Mouse (Mus musculus): ENCODE measurements around the gene Ikzf2.
A peak's percentile ranks its signal among the peaks of the same experiment; 100 is the strongest.

The Ikzf2 gene

DNA sequence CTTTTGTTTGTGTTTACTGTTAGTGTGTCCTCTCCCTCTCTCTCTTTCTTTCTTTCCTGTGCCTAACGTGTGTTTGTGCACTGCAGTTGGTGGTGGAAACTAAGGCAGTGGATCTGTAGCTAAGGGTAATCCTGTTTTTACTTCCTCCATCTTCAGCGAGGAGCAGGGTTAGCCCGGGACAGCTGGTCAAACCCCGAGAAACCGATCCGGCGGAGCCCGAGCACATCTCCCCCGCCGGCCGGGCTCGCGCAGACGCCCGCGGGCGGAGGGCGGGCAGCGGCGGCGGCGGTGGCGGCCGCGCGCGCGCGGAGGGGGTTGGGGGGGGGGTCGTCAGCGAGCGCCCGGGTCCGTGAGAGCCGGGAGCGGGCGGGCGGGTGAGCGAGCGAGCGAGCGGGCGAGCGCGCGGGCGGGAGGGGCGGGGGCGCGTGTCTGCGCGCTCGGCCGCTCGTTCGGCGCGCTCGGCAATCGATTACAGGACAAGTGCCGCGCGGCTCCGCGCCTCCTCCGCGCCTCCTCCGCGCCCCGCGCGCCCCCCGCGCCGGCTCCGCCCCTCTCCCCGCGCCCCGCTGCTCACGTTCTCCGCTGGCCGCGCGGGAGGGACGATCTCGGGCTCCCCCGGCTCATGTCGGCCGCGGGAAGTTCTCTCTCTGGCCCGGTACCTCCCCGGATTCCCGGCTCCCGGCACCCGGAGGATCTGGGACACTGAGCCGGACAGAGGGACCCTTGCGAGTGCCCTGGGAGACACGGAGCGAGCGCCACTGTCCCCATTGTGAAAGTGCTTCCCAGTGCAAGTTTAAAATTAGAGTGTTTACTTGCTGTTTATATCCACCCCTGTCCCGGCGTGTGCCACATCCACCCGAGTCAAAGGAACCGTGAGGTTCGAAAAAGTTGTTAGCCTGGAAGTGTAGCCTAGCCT lies at the start of gene Ikzf2:
Gene Ikzf2, minus strand, starts transcription at position 170 of the 916 bp plus-strand sequence.
- DNase-seq = peak; percentile 12 to 44

DNA sequence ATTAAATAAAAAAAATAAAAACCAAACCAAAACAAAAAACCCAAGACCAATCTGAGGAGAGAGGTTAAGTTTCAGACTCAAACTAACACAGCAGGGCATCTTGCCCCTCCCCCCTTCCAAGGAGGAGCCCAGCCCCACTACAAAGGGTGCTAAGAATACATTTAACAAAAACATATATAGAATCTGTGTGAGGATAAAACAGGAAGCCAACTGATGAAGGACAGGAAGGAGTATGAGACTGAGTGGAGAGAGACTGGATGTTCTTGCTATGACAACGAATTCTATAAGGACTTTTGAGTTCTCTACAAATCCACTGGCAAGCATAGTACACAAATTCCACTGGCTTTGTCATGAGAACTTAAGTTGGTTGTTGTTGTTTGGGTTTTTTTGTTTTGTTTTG lies 42.7 kb upstream of the Ikzf2 start:
- no peak for DNase-seq

DNA sequence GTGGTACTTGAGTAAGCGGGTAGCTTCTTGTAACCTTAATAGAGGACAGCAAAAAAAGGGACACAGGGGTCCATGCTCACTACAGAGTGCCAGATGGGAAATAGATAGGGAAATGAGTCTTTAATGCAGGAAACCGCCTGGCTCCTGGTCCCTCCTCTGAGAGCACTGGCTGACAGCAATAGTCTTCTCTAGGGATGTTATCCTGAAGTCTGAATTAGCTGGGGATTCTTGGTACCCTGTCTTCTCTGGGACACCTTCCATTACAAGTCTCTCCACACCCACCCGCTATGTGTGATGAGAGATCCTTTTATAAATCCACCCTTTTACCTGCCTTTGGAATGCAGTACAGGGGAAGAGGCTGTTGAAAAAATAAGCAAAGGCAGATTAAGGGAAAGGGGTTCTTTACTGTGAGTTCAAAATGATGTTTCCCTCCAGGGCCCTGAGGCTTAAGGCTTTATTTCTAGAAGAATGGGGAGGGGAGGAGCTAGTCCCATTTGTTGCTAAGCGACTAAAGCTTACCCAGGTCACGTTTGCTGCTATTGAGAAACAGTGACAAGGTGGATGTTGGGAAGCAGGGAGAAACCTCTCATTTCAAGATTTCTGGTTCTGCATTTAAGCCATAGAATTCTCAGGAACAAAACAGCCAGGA lies 42.1 kb upstream of the Ikzf2 start:
- no peak for DNase-seq

DNA sequence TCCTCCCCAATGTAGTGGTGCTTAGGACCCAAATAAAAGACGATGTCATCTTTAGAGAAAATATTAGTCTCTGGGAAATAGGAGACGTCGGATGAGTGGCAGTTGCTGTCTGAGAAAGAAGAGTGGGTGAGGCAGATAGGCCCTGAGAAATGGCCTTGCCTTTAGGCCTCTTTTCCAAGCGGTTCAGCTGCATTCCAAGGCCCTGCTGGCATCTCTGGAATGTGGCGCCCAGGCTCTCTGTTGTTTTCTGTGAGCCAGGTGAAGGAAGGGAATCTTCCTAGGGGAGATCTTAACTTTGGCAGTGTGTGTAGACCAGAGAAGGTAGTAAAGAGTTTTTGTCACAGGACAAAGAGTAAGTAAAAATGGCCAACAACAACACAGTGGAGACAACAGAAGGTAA lies 40.9 kb upstream of the Ikzf2 start:
- no peak for DNase-seq

DNA sequence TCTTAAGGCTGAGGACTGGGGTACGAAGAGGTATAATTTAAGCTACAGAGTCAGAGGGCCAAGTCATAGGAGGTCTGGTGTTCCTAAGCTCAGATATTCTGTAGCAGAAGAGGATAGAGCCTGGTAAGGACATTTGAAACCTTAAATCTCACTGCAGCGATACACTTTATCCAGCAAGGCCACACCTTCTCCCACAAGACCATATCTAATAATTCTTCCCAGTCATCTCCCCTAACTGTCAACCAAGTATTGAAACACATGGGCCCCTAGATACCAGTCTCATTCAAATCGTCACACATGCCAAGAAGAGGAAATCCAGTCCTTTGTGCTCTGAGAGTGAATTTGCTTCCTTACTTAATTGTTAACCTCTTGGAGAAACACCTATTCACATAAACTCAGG lies 30.1 kb upstream of the Ikzf2 start:
- no peak for DNase-seq

DNA sequence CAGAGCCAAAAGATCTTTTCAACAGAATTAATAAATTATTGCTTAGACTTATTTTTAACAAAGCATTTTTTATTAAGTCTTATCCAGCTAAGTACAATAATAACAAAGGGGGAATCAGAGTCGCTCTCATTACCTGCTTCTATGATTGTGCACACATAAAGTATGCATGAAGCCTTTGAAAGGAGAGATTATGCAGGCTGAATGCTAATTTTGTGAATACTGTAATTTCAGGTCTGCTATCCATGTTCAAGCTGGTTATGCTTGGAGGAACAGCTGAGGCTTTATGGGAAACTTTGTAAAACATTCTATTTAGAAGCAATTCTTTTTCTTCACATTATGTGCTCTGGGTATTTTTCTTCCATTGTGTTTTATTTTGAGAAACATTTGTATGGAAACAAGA lies 21.5 kb upstream of the Ikzf2 start:
- no peak for DNase-seq

DNA sequence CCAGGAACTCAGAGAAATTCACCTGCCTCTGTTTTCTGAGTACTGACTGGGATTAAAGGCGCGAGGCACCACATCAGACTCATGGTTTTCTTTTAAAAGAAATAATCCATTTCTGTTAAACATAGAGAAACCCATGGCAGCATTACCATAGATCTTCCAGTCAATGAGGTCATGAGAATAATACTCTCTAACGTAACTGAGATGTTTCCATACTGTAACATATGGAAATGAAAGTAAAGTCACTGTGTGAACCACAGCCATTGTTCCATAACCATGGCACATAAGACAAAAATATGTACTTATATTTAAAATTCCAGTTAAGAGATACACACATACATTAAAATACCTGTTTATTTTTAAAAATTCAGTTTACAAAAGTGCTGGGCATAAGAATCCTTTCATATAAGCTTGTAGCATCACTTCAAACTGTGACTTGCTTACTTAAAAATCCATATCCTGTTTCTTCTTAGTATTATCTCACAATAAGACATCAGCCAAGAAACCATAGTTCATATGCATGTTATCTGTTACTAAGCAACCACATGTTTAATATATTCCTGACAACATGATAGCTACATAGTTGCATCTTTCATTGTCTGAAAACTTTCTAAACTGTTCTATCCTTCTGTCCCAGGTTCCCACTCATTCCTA lies 16.6 kb upstream of the Ikzf2 start:
- no peak for DNase-seq

DNA sequence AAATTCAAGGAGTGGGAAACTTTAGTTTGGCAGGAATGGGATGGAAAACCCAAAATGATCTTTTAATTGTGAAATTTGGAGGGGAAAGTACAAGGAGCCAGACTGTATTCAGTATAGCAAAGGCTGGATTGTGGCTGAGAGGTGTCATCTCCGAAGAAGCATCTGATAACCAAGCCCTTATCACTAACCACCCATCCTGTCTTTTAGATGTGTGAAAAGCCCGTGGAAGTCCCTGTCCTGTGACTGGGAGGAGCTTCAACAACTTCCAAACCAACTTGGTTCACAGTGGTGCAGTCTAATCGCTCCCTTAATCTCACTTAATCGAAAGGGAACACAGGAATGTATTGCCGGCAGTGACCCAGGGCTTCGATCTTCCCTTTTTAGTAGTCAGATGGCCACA lies 4.9 kb upstream of the Ikzf2 start:
- no peak for DNase-seq

DNA sequence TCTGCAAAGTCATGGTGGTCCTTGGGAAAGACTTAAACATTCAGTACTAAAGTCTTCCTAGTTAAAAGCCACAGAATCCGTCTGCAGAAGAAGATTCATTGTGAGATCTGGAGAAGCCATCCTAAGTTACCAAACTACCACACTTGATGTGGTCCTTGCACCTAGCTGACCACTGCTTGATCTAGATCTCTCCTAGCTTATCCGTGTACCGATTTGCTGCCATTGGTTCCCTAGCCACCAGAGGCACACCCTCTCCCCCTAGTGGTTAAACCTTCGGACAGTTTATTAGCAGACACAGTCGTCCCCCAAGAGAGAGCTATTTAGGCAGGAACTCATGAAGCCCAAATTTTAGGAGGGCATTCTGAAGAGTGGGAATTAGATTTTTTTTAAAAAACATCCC lies 1.9 kb upstream of the Ikzf2 start:
- DNase-seq = peak in 1 of 2 experiments; percentile 6

DNA sequence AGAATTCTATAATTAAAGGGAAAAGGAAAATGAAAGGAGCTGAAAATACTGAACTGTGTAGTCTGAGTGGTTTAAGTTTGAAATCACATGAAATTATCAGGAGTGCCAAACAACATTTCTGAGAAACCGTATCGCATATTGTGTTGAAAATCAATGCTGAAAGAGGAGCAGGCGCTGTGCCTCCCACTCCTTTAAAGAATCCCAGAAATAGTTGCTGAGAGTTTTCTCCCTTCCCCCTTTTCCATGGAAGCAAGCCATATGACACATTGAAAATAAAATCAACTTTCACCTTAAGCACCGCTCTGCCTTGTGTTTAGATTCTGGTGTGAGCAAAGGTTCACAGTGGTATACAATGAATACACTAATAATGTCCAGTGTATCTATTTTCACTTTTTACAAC lies 1.1 kb upstream of the Ikzf2 start:
- no peak for DNase-seq

DNA sequence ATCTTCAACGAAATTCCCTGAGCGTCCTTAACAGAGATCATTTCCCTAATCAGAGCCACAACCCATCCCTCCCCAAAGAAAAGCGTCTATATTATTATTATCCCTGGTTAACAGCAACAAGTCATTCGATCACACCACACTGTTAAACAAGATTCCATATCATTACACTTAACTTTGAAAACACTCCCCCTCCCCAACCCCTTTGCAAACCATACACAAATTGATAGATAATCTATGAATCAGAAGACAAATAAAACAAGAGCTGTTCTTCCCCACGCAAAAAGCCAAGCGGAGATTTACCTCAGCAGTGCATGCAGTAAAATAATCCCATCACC lies 337 bp downstream of the Ikzf2 start:
- no peak for DNase-seq

DNA sequence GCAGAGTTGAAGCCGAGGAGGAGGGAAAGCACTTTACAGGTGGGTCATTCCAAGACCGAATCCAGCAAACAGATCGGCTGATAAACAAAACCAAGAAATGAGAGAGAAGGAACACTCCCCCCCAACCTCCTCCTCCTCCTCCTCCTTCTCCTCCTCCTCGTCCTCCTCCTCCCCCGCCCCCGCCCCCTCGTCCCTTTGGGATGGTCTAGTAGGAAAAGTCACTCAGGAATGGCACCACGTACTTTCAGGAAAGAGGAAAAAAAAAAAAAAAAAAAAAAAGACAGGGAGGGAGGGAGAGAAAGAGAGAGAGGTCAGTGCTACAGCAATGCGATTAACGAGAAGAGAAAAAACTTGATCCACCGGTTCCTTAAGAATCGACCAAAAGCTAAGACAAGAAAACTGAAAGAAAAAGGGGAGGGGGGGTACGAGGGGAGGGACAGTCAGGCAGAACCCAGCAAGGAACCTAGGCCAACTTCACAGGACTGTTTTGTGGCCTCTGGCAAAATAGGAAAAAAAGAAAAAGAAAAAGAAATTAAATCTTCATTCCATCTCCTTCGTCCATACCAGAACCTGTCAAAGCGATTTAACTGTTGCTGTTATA lies 1.1 kb downstream of the Ikzf2 start:
- no peak for DNase-seq

DNA sequence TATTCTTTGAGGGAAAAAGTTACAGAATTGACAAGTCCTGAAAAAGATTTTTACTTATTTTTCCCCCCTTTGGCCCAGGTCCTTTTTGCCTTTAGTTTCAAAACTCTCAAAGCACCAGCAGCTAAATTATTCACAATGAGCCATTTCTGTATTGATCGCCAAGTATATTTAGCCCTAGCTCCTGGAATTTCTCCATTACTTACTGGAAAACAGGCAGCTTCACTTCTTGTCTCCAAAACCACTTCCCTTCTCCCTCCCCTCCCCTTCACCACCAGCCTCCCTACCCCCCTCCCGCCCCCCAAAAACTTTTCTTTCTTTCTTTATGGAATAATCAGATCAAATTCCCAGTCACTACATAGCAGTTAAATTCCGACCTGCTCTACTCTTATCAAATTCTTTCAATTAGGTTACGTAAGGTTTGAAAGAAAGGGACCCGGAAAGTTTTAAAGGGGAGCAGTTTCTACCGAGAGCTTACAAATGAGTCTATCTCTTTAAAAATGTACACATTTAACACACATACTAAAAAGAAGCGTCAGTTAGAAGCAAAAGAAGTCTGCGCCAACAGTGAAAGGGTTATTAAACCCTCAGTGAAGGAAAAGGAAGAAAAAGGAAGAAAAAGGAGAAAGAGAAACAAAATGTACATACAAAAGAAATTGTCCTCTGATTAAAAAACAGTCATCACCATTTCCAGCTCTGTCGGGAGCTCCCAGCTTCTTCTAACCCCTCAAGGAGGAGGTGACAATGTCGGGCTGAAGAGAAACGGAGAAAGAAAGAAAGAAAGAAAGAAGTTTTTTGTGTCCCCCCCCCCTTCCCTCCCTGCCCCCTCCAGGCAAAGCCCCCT lies 1.8 kb downstream of the Ikzf2 start:
- DNase-seq = no peak

DNA sequence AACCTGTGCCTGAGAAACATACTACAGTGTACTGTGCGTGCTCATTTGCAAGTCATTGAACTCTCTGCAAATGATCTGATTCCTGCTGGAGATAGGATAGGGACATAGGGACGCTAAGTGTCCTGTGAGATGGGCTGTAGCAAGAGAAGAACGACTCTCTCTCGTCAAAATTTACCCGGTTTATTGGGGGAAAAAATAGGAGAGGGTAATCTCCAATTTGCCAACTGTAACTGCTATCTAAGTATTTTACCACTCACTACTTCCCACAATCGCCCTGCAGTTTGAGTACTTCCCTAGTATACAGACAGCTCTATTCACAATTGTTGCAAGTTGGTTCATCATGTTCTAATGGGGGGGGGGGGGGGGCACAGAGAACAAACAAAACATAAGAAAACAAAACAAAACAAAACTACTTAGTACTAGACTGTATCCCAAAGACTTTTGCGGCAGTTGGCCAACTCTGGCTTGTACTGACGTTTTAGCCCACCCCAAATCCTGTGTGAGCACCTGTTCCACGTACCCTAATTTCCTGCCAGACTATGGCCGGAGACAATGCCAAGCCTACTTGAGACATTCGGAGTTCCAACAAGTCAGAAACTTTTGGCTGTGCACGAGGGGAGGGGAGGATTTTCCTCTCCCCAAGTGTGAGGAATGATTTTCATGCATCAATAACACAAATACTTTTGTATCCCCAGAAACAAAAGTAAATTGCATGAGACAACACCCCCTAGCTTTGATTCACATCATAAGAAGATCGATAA lies 2.6 kb downstream of the Ikzf2 start:
- no peak for DNase-seq

DNA sequence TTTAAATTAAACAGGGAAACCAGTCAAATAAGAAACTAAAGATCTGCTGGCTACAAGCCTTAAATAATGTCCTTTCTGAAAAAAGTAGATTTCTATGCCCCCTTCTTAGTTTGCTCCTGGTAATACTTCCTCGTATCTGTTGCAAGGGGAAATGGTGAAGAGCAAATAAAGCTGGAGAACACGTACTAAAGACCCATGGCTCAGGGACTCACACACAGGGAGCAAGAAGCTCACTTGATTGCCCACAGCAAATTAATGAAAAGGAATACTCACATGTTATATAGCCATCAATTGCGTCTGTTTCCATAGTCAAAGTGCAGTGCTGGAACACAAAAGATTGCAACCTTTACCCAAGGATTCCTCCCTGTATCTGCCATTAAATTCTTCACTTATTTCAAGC lies 3.2 kb downstream of the Ikzf2 start:
- no peak for DNase-seq

DNA sequence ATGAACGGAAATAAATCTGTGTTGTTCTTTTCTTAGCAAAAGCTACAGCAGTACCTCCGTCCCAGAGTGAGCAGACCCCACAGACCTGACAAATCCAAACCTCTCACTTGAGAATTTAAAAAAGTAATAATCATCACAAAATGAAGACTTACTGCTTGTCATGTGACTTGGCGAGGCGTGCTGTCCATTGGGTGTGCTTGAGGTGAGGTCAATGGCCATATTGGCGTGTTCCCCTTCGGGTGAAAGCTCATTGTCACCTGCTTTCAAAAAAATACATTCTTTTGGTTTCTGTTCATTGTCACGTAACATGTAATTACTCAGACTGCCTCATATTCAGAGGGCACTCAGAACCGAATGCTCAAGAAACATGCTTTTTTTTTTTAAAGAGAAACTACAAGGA lies 4.0 kb downstream of the Ikzf2 start:
- no peak for DNase-seq

DNA sequence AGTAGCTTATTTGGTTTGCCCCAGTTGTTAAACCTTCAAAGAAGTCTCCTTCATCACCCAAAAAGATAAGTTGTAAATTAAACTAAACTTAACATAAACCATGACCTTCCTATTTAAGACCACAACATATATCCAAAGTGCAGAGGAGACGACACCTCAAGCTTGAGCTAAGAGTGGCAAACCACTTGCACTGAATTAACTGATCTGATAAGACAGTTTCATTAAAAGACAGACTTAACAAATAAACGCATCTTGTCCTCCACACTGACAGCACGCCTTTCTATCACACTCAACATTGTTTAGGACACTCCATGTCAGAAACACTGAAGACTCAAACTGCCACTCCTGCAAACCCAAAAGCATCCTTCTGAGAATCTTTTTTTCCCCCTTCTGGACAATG lies 4.8 kb downstream of the Ikzf2 start:
- DNase-seq = no peak

DNA sequence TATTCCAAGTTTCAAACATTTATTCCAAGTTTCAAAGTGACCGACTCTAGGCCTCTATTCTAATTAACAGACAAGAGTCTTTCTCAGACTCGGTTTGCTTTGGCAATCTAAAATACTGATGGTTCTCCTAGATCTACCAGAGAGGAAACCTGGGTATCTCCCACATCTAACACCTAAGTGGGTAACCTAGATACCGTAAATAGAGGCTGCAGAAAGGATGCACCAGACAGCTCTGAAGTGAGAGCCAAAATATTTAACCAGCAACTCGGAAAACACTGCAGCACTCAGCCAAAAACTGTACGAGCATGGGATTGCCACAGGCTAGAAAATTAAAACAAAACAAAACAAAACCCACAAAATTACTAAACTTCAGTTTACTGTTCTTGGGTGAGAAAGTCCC lies 6.0 kb downstream of the Ikzf2 start:
- no peak for DNase-seq

DNA sequence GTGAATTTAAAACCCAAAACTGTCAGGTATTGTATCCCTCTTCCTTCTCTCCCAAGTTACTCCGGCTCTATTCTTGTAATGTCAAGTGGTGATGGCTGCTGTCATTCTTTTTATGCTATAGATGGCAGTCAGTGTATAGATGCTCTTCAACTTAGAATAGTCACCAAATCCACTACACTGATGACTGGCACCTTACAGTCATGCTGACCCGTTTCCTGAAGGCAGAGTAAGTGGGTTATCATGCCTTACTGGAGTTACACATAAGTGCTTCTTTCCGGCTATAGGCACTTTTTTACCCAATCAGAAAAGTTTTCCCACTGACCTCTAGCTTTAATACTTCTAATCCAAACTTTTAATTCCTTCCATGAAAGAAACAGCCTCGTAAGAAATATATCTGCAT lies 6.5 kb downstream of the Ikzf2 start:
- no peak for DNase-seq

DNA sequence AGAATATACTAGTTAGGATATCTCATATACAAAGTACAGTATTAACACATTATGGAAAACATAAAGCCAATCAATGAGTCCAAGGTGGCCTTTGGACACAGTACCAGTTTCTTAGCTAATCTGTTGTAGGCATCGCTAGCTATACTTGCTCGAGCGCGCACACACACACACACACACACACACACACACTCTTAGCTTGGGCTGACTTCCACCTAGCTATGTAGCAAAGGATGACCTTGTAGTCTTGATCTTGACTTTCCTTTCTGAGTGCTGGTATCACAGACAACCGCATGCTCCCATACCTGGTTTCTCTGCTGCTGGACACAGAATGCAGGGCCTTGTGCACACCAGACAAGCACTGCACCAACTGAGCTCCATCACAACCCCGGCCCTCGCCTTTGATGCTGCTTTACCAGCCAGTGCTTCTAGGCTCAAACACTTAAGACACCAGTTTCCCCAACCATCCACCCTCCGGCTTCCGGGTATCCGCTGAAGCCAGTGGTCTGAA lies 17.1 kb downstream of the Ikzf2 start:
- DNase-seq = no peak

DNA sequence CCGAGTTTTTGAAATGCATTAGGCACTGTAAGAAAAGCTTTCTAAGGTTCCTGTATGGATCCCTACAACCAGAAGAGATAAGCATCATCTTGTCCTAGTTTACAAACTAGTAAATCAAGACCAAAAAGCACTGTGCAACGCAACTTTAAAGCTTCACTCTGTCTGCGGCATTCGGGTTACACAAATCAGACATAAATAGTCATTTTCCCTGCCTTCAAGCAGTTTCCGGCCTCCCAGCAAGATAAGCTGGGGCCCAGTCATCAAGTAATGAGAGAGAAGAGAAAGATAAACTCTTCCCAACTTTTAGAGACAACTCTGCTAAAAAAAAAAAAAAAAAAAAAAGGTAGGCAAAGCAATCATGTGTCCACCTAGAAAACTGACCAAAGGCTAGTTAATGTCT lies 19.6 kb downstream of the Ikzf2 start:
- DNase-seq = no peak

DNA sequence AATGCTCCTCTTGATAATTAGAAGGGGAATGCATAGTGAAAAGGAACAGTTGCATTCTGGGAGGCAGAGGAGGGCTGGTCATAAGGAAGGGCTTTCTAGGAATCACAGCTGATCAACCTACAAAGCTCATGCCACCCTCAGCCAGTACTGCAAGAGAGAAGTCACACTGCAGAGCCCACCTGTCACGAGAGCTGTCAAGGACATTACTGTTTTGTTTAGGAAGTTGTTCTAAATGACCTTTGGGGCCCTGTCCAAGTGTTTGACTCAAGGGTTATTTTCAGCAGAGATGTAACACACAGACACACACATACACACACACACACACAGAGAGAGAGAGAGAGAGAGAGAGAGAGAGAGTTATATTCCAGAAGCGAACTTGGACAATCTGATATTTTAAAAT lies 27.3 kb downstream of the Ikzf2 start:
- no peak for DNase-seq

Measured in spleen, adult 18-20 months (tissue).